Mouse (Mus musculus) right cerebral cortex, postnatal 14 days (tissue): Measurements from ENCODE around the gene Carm1.
"Not testable (repeated sequence)": the region's sequence is repeated elsewhere in the genome, so short reads cannot be mapped to it uniquely, and the experiment has no call there.

Experiments
- DNase-seq: peaks from one replicate; pipeline ENCODE4 v3.0.0; 2022

Gene Carm1

DNA sequence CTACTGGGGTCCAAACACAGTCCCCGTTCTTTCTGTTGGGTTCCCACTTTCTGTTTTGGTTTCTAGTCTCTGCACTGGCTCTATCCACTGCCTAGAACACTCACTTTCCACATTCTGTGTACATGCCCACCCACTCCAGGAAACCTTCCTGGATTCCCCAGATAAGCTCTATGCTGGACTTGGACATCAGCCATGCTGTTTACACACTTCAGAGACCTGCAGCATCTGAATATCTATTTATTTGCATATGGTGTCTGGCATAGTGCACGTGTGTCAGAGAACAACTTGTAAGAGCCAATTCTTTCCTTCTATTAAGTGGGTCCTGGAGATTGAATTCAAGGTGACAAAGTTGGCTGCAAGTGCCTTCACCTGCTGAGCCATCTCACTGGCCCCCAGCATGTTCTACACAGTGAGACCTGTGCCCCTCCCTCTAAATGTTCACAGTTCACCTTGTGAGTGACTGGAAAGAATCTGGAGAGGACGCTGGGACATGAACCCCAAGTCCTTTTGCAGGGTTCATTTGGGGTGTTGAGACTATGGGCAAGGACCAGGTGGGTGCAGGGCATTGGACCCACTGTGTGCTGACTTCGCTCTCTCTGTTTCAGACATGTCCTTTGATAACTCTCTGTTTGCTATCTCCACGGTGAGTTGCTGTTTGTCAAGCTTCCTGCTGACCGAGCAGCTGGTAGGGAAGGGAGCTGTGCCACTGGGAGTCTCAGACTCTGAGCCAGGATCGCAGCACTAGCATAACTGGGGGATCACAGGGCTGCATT is 6.5 kb upstream of the Carm1 start:
- DNase-seq, result no peak

DNA sequence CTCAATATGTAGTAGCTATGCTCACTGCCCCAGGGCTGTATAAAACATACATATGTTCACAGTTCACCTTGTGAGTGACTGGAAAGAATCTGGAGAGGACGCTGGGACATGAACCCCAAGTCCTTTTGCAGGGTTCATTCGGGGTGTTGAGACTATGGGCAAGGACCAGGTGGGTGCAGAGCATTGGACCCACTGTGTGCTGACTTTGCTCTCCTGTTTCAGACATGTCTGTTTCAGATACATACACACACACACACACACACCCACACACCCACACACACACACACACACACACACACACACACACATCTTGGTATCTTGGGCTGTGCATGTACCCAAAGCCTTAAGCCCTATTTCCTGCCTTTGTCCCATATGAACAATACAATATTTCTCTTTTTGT is 4.7 kb upstream of the Carm1 start:
- DNase-seq, result not testable (repeated sequence)

GRCm38 (mm10) chr9:21545351-21545915 is 1.3 kb upstream of the Carm1 start:
- DNase-seq, result no peak

GRCm38 (mm10) chr9:21545916-21546788 is 542 bp upstream of the Carm1 start:
- peak; percentile 98 for DNase-seq

- DNase-seq, result peak; percentile 25
These were observed 614 bp downstream of the Carm1 start for GRCm38 (mm10) chr9:21547075-21547941.

- no peak for DNase-seq
These were observed 4.4 kb downstream of the Carm1 start for GRCm38 (mm10) chr9:21551049-21551448.

DNA sequence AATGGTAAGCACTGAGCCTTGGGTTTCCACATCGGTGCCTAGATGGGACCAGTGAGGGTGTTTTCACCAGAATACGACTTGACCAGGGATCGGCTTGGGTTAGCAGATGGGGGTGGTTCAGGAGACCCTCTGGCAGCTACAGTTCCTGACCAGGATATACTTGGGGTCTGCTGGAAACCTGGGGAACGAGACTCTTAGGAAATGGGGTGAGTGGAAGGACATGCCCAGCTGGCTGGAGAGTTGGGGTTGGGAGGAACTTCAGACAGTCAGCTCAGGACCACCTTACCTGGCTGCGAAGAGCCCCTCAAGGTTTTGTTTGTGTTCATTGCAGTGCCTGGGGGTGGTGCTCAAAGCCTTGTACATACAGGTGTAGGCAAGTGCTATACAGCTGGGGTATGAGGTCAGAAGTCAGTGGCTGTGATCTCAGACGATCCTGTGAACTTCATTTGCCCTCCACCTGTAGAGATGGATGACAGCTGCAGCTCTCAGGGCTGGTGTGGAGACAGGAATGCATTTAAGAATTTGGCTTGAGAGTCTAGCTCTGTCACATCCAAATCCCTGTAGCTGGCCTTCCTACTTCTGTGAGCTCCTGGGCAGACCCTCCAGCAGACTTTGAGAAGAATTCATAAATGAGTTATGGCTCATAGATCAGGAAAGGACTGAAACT is 7.0 kb downstream of the Carm1 start:
- DNase-seq, result no peak

DNA sequence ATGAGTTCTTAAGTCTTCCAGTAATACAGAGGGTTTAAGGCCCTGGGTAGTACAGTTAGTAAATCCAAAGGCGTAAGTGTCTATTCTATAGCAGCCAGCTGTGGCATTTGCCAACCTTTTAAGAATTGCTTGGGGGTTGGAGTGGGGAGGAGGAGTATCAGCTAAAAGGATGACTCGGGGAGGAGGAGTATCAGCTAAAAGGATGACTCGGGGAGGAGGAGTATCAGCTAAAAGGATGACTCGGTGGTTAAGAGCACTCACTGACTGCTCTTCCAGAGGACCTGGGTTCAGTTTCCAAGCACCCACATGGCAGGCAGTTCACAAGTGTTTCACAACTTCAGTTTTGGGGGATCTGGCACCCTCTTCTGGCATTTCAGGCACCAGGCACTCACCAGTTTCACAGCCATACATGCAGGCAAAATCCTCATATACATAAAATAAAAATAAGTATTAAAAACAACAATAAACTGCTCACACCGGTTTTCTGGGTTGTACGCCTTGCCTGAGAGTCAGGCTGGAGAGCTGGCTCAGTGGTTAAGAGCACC is 8.6 kb downstream of the Carm1 start:
- no peak for DNase-seq

DNA sequence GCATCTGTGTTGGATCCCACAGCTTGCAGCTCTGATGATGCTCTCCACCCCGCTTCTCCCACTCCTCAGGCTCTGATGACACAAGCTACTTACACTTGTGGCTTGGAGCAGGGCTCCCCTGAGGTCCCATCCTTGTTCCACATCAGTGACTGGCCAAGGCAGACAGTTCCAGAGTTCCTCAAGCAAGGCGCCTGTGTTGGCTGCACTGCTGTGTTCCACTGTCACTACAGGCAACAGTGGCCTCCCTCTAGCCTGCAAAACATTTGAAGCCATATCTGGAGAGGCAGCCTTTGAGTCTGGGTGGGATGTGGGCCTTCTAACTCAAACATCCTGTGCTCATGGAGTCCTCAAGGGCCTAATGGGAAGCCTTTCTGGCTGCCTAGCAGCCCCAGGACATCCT is 10.3 kb downstream of the Carm1 start:
- DNase-seq, result no peak

GRCm38 (mm10) chr9:21557556-21557955 is 10.9 kb downstream of the Carm1 start:
- DNase-seq, result no peak

DNA sequence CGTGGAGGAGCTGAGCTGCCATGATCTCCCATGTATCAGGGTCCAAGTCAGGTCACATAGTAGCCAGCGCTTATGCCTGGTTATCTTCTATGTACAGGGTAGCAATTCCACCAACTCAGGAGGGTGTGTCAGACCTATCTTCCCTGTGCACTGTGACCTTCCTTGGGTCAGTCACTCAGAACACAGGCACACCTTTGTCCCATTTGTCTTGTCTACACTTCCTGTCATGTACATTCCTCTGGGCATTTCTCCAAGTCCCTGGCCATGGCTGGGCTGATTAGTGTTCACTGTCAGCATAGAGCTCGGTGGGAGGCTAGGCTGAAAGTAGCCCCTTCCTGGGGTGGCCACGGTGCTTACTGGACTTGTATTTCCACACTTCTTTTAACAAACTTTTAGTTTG is 11.7 kb downstream of the Carm1 start:
- no peak for DNase-seq

GRCm38 (mm10) chr9:21559151-21559550 is 12.5 kb downstream of the Carm1 start:
- DNase-seq, result no peak

- DNase-seq, result no peak
These were observed 17.7 kb downstream of the Carm1 start for GRCm38 (mm10) chr9:21564420-21564819.

DNA sequence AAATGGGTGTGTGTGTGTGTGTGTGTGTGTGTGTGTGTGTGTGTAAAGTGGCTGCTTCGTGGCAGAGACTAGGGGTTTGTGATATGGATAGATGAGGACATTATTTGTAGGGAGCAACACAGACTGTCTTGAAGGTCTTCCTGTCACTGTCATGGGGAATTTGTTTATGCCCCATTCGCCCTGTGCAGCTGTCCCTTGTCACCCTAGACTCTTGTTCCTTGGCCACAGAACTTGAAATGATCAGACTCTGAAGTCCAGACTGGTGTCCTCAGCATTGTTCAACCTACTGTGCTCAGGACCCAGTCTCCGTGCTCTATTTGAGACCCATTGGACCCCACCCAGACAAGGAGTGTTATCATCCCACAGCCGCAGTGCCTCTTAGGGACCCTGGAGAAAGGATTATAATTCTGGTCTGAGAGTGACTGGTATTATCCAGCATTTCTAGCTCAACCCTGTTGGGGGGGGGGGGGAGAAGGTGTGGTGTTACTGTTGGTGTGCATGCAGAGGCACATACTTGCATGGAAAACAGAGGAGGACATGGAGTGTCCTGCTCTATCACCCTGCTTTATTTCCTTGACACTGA is 18.4 kb downstream of the Carm1 start:
- DNase-seq, result no peak

DNA sequence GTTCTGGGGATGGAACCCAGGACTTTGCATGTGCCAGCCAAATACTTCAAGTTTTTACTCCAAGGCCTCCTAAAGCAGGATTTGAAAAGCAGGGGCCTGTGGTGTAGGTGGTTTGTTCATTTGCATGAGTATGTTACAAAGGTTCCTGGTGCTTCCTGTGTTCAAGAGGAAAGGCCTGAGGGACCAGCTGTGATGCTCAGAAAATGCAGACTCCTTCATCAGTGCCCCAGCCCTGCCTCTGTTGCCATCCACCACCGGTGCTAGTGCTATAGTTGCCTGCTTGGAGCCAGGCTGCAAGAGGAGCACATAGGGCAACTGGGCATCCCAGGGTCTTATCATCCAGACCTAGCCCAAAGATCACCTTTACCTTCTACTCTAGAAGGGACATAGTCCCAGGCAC is 19.8 kb downstream of the Carm1 start:
- DNase-seq, result no peak

- no peak for DNase-seq
These were observed 20.4 kb downstream of the Carm1 start for GRCm38 (mm10) chr9:21567051-21567450.

DNA sequence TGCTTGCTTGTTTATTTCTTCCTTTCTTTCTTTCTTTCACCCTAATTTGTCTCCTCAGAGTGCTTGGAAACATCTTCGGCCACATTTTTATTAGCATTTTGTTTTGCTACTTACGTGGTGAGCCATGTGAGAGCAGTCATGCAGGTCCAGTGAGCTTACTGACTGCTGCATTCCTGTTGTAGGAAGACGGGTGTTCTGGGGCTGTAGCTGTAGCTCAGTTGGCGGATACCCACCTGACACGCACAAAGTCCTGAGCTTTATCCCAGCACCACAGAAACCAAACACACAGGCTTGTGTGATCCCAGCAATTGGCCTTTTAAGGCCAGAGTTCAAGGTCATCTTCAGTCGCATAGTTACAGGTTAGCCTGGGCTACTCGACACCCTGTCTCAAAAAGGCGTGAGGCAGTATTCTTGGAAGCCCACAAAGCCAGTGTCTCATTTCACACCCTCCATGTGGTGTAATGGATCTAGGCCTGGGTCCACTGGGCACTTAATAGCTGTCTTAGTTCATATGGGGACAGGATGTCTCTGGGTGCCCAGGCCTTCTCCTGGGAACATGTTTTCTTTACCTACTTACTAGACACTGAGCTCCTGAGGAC is 22.1 kb downstream of the Carm1 start:
- no peak for DNase-seq

- no peak for DNase-seq
These were observed 27.5 kb downstream of the Carm1 start for GRCm38 (mm10) chr9:21574012-21574801.

DNA sequence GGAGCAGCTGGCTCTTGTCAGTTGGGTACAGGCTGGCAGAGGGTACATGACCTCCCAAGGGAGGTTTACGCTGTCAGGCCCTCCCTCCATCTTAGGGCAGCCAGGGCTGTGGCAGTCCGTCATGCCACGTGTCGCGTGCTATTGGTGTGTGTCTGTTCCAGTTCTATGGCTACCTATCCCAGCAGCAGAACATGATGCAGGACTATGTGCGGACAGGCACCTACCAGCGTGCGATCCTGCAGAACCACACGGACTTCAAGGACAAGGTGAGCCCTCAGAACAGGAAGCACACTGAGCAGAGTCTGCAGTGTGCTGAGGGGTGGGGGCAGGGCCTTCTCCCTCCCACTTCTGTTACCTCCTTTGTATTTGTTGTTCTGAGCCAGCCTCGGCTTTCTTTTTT is 28.6 kb downstream of the Carm1 start:
- no peak for DNase-seq

DNA sequence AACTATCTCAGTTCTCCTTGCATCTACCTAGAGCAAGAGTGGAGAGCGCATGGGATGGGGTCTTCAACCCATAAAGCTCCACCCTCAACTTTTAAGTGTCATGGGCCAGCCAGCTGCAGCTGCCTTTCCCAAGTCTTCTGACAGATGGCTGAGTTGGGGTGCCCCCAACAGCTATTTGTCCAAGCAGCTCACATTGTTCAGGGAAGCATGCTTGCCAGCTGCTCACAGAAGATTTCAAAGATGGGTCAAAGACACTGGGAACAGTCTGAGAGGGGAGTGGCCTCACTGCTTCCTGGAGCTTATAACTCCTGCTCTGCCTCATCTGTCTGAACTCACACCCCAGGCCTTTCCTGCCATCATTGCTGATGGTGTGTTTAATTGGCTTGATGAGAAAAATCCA is 29.6 kb downstream of the Carm1 start:
- DNase-seq, result no peak
